Mouse (Mus musculus) C2C12 (cell line): ENCODE data around the gene Tnf.

Experiments used
- CEBPB ChIP-seq: IDR thresholded peaks from one replicate; pipeline ENCODE4 v1.6.1; 2011; ENCODE audit warnings: low read depth, mild to moderate bottlenecking, control low read depth, moderate library complexity
- CTCF ChIP-seq: IDR thresholded peaks from one replicate; pipeline ENCODE4 v1.5.1; 2011; ENCODE audit not compliant: control insufficient read depth, insufficient read depth, insufficient read length
- MAX ChIP-seq: IDR thresholded peaks from one replicate; pipeline ENCODE4 v1.6.1; 2011; ENCODE audit warnings: mild to moderate bottlenecking, control low read depth
- MYOD1 ChIP-seq: IDR thresholded peaks from one replicate; pipeline ENCODE4 v1.6.1; 2011; ENCODE audit warnings: low read depth; ENCODE audit not compliant: control insufficient read depth, insufficient read length
- MYOG ChIP-seq: IDR thresholded peaks from one replicate; pipeline ENCODE4 v1.6.1; 2011; ENCODE audit not compliant: control insufficient read depth, insufficient read length; ENCODE audit errors: extremely low read depth
- USF1 ChIP-seq: IDR thresholded peaks from one replicate; pipeline ENCODE4 v1.6.1; 2011; ENCODE audit warnings: low read depth, mild to moderate bottlenecking, control low read depth, moderate library complexity

- TF ChIP-seq CTCF (no peak), MAX (no peak), USF1 (no peak), MYOG (no peak), MYOD1 (no peak), CEBPB (no peak)
These were observed 45.2 kb downstream of the Tnf start for GRCm38 (mm10) chr17:35156461-35157200.
